Mouse (Mus musculus) testis, postnatal 14 days (tissue): ENCODE results near the gene Atg101.
A peak's percentile ranks its signal among the peaks of the same experiment; 100 is the strongest.

Experiments used
- DNase-seq: peaks from one replicate; pipeline ENCODE4 v3.0.0; 2021; ENCODE audit warnings: low spot score

The Atg101 gene

DNA sequence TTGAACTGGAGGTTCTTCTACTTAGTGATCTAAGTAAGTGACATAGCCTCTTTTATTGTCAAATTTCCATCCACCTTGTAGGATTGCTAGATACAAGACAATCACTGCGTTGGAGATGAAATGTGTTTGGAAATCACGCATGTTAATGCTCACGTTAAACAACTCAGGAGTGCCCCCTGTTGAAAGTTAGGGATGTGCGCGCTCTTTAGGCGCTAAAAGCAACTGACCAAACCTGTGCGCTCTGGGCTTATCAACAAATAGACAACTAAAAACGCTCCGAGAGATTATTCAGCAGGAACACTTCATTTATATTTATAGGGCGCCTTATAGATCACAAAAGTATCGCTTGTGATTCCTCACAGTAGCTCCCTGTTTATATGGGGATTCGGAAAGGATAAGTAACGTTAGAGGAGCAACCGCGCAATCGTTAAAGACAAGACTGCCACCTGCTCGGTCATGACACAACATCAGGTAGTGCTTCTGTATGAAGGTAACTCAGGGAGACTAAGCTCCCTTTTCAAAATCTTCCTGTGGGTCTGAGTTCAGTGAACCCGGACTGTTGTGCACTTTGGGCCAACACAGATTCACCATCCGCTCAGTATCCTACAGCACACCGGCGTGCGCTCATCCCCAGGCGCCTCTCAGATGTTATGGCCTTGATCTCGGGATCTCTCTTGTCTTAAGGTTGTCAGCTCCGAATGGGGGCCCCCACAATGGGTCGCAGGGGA, 725 bp upstream of the Atg101 start:
- no peak for DNase-seq

DNA sequence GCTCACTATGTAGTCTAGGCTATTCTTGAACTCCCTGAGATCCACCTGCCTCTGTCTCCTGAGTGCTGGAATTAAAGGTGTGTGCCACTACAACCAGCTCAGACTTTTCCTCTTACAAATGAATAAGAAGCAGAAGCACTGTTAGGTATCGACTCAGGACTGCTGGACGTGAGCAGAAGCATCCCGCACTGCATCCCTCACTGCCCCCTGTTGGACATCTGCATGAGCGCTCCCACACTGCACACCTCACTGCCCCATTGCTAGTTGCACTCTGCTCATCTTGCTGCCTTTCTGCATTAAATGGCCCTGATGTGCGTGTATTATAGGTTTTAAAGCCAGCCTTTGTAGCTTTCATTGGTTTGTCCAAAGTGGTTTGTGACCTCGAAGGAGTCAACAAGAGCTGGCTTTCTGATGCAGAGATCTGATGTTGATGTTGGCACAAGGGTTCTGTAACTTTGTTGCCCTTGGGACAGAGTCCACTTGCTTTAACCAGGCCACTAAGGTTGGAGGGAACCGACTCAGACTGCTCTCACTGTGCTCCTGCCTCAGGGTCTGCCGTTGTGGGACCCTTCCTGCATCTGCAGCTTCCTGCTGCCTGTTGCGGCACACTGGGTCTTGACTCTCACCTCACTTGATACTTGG, 2.2 kb downstream of the Atg101 start:
- DNase-seq, result no peak

DNA sequence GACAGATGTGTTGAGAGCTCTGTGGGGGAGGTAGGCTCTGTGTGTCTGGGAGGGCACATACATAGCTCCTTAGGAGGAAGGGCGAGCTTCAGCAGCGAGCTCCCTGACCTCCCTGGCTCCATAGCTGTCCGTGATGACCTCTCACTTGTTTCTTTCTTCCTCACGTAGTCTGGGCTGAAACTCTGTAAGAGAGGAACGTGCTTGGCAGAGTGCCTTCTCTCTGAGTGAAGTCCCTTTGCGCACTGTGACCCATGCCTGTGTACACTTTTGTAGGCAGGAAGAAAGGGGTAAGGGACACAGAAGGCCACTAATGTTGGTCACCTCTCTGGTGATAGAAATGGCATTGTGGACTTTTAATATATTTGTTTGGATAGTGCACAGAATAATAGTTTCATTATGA, 3.3 kb downstream of the Atg101 start:
- DNase-seq, result no peak

DNA sequence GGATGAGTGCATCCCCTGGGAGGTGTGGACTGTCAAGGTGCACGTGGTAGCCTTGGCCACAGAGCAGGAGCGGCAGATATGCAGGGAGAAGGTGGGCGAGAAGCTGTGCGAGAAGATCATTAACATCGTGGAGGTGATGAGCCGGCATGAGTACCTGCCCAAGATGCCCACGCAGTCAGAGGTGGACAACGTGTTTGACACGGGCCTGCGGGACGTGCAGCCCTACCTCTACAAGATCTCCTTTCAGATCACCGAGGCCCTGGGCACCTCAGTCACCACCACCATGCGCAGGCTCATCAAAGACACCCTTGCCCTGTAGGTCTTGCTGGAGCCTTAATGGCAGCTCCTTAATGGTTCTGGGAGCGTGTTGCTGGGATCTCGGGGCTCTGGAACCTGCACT, 6.3 kb downstream of the Atg101 start:
- no peak for DNase-seq

DNA sequence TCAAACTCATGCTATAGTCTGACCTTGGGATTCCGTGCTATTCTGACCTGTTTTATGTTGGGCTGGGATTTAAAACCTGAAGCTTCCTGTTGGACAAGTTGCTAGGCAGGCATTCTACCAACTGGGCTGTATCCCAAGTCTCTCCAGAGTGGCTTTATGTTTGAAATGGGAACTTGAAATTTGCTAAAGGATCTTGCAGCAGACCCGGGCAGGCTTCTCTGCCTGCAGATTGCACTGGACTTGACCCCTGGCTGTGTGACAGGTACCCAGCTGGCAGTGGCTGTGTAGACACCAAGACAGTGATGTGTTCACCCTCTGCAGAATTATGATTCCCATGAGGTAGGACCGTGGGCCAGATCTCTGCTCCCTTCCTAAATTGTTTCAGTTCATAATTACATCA, 7.9 kb downstream of the Atg101 start:
- DNase-seq, result no peak

DNA sequence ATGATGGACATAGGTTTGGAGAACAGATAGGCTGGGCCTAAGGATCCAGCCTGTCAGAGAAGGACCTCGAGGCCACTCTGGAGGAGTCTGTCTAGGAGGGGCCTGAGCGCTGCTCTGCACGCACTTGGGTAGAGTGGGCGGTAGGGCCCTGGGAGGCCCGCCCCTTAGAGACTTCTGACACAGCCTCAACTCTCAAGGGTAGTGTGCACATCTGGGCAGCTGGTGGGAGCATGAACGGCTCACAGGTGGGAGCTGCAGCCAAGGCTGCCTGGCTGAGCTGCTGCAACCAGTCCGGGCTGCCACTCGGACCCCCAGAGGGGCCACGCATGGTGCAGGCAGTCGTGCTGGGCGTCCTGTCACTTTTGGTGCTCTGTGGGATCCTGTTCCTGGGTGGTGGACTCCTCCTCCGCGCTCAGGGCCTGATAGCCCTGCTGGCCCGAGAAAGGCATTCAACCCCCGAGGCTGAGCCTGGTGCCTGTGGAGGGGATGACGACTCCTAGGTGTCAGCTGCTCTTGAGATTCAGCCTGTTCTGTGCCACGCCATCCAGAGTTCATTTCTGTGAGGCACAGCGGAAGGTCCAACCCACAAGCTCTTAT, 9.1 kb downstream of the Atg101 start, which contains the start of gene 6030408B16Rik:
6030408B16Rik (plus strand) TSS at position 188 of the 597 bp plus-strand sequence.
- DNase-seq, result peak; percentile 55

DNA sequence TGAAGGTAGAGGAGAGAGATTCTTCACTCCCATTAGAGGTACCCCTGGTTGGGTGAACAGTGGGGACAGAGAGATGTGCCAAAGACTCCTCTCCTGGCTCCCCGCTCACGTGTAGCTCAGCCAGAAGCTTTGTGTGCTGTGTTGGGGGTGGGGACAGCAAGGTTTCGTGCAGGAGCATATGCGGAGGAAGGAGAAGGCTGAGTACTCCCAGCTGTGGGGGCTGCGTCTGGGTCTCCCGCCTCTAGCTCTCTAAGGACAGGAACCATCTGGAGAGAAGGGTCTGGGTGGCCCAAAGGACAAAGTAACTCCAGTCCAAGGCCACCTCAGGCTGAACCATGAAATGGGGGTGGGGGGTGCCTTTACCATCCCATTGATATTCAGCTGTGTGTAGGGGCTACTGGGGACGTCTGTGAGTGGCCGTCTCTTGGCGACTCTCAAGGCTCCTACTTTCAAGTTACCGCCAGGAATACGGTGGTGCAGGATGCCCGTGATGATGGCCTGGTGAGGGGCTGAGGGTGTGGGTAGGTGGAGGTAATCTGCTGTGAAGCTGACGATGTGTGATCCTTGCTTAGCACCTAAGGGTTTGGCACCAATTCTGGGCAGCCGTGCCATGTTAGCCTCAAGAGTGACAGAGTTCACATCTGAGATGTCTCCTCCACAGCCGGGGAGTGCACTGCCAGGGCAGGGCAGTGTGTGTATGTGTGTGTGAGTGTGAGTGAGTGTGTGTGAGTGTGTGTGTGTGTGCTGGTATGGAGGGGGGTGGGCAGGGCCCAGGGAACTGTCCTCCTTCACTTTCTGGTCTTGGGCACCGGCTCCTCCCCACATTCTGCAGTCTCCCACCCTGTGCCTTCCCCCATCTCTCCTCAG, 10.2 kb downstream of the Atg101 start:
- peak; percentile 77 for DNase-seq

DNA sequence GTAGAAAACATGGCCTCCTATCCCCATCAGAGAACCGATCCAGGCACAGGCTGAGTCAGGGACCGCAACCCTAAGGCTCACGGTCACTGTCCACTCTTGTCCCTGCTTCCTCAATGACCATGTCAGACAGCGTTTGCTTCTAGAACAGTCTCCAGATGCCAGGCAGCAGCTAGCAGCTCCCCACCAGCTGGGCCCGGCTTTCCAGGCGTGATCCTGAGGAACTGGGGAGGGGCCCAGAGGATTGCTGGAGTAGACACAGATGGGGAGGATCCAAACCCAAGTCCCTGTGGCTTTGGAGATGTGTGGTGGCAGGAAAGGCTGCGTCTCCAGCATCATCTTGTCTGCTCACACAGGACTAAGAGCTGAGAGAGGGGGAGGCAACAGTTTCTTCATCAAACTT, 11.0 kb downstream of the Atg101 start:
- no peak for DNase-seq

DNA sequence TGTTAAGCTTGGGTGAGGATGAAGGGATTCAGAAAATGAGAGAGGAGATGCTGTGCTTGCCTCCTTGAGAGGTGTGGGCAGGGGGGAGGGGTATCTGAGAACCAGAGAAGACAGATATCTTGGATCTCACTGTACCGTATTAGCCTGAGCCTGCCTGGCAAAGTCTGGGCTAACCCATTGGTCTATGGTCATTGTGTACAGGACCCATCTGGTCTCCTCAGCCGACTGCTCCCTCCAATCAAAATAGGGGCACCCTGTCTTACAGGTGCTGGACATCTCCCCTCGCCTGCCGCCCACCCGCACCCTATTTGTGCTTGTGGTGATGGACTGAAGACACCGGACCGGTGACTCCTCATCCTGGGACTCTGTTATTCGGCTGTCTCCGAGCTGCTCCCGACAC, 11.5 kb downstream of the Atg101 start:
- DNase-seq, result no peak

DNA sequence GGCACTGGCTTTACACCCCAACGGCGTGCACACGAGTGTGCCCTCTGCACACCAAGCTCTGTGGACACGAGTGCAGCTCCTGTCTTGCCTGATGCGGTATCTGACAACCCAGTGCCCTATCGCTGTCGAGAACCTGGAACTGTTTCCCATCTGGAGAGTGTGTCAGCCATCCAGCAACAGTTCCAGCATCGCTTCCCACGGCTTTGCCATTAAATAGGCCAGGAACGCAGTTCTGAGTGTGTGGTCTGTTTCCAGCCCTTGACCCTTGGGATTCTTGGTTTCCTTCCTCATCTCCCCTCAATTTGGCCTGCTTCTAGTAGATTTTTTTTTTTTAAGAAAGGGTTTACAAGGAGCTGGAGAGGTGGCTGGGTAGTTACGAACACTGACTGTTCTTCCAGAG, 12.0 kb downstream of the Atg101 start:
- no peak for DNase-seq

DNA sequence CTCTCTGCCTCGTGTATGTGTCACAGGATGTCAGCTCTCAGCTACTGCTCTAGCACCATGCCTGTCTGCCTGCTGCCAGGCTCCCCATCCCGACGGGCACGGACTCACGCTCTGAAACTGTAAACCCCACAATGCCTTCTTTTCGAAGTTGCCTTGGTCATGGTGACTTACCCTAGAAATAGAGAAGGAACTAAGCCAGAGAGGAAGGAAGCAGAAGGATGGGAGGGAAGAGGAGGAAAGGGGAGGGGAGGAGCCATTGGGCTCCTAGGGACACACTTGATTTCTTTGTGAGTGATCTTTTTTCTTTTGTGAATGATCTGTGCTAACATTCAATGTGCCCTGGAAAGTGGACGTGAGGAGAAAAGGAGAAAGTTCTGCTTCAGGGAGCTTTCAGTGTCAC, 13.9 kb downstream of the Atg101 start:
- DNase-seq, result no peak

DNA sequence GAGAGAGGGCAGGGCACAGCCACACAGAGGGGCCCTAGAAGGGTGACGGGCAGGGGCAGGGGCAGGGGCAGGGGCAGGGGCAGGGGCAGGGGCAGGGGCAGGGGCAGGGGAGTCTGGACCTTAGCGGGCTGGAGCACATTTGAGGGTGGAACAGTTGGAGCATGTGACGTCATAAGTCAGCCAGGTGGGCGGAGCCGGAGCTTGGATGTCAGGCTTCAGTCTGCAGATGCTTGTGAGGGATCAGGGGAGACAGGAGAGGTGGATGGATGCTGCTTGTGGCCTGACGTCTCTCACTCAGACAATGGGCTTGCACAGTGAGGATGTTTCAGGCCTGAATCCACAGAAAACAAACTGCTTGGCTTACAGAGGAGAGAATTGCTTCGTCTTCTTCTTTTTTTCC, 14.5 kb downstream of the Atg101 start:
- no peak for DNase-seq

DNA sequence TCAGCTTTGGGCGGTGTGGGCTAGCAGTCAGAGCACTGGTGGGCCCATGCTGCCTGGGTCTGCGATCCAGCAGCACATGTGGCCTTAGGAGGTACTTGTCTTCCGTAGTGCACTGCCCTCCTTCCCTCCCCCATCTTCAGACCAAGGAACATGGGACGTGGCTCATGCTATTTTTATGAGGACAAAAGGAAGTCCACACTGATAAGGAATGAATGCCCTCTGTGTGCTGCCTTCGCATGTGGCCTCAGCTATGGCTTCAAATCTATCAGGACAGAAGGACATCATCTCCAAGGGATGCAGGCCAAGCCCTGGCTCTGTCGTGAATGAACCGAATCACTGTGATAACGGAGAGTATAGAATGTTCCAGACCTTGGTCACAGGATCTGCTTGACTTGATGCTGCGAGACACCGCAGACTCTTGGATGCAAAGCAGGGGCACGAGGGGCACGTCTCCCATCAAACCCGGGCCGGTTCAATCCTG, 15.4 kb downstream of the Atg101 start:
- peak; percentile 72 for DNase-seq

DNA sequence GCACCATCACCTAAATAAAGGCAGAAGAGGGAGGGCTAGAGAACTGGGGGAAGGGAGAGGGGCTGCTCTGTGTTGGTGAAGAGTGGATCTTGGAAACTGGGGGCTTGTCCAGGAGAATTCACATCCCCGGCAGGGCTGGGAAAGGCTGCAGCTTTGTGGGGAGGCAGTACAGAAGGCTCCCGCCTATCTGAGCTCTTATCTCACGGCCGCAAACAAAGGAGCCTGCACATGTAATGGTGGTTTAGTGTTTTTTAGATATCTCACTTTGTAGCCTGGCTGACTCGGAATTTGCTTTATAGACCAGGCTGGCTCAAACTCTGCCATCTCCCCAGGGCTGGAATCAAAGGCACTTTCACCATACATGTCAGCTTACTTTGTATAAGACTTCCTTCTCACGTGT, 16.1 kb downstream of the Atg101 start:
- DNase-seq, result no peak

DNA sequence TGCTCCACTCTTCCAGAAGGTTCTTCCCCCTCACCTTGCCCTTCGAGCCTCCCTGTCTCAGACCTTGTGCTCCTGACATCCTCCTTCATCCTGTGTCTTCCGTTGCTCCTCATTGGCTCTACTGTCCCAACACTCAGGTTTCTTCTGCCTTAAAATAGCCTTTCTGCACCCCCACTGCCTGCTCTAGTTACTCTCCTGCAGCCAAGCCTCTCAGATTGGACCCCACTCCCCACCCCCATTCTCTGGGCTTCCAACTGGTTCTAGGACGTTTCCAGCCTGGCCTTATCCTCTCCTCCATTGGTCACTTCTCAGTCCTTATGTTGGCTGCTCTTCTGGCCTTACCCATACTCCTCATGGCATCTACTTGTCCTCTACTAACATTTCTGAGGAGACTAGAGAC, 18.1 kb downstream of the Atg101 start:
- DNase-seq, result no peak

DNA sequence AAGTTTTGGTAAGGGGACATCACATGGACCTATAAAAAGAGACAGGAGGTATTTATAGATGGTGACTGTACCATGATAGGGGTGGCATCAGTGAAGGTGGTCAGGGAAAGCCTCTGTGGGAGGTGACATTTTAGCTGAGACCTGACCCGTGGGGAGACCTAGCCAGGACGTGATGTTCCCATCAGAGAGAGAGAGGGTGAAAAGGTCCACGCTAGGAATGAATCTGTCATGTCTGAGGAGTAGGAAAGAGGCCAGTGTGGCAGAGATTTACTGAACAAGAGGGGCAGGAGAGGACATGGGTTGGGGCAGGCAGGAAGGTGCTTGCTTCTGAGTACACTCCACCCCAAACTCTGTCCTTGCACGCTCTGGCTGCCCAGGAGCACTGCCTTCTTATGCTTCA, 19.8 kb downstream of the Atg101 start:
- no peak for DNase-seq

DNA sequence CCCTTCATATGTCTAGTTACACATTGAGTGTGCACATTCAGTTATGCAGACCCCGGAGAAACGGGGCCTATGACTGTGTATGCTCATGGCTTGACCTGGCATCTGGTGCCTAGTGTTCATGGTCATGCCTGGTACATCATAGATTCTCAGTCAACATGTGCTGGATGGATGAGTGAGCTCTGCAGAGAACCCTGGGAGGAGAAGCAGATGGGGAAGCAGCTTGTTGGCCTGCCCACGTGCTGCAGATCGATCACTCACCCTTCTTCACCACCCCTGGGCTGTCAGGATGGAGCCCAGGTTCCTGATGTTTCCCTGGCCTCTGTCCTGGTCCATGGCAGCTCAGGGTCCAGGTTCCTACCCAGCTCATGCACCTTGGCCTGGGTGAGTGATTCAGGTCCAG, 22.4 kb downstream of the Atg101 start:
- DNase-seq, result no peak

DNA sequence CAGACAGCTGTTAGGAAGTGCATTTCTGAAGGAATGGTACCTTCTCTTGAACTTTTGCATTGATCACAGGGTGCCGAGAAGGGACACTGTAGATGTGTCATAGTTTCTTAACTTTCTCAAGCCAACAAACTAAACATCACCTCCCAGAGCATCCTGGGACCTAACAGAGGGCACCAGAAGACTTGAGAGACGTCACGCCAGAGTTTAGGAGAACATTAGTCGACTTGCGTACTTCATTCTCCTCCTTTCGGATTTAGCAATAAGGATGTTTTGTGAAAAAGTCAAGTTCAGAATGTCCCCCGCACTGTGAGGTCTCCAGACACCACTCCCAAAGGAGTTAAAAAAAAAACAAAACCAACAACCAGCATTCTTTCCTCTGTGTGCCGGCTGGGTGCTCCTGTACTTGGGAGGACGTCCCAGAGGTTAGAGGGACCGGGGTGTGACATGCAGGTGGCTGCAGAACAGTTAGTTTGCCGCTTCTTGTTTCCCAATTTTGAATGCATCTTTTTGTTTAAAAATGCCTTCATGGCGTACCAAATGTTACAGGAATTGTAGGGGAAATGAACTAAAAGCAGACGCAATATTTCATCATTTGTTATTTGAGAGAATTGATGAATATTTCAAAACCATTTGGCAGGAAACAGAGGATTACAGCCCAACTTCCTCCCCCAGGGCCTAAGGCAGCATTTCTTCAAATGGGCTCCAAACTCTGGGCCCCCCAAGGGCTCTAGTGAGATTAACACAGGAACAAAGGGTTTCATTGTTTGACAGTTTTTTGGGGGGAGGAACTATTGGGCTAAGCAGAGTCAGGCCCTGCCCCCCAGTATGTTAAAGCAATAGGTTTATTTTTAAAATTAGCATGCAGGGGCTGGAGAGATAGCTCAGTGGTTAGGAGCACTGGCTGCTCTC, 24.6 kb downstream of the Atg101 start:
- no peak for DNase-seq

DNA sequence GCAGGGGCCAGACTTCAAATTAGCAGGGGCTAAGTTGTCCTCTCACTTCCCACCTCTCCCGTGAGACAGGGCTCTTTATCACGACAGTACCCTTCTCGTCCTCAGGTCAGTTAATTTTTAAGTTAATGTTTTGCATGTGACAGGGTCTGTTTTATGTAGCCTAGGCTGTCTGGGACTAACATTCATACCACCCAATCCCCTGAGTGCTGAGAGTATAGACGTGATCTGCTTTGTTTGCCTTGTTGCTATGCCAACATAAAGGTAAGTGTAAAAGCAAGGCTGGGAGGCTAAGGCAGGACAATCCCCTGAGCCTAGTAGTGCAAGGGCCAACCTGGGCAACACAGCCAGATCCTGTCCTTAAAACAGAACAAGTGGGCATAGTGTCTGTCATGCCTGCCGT, 25.4 kb downstream of the Atg101 start:
- DNase-seq, result no peak

DNA sequence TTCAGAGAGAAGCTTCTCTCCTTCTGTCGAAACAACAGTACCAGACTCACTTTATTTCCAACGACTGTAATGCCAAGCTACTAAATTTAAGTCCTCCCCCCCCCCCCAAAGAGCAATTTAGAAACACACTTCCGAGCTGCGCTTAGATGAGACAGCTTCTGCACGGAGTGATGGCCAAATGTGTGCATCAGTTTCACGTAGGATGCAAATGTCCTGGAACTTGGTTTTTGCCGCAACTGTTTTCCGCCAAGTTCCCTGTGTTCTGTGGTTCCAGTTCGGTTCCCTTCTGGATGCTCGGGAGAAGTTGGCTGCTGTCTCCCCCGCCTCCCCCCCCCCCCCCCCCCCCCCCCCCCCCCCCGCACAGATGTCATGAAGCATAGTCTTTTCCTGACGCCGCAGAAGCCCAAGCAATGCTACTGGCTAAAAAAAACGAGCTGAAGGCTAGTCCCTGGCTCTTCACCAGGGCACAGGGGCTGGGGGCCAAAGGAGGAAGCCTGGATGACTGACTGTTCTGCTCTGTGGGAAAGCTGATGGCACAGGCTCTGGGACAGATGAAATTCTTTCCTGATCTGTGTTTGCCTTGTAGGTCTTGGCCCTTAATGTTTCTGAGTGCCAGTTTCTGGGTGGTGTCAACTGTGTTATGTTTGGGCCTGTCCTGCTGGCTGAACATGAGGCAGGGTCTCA, 27.2 kb downstream of the Atg101 start:
- no peak for DNase-seq

DNA sequence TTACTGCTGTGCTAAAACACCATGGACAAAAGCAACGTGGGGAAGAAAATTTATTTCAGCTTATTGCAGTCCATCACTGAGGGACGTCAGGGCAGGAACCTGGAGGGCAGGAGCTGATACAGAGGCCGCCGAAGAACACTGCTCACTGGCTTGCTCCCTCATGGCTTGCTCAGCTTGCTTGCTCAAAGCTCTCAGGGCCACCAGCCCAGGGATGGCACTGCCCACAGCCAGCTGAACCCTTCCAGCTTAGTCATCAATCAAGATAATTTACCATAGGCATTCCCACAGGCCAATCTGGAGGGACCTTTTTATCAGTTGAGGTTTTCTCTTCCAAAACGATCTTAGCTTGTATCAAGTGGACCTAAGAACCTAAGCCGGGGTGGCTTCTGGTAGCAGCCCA, 27.9 kb downstream of the Atg101 start:
- DNase-seq, result no peak
